Mouse (Mus musculus): ENCODE measurements around the gene Ireb2. TPM values are rescaled to one million over a fixed set of nuclear protein-coding genes. Genes with fewer than 3 reads are reported as not detected.
A peak's percentile ranks its signal among the peaks of the same experiment; 100 is the strongest.
"Not testable (repeated sequence)": the region's sequence is repeated elsewhere in the genome, so short reads cannot be mapped to it uniquely, and the experiment has no call there.

Ireb2 gene
- polyA plus RNA-seq (2014; fragmentation: Nextera tagmentation; extraction: Ambion mirVana) = 64.5 and 72.6 TPM in 2 replicates

DNA sequence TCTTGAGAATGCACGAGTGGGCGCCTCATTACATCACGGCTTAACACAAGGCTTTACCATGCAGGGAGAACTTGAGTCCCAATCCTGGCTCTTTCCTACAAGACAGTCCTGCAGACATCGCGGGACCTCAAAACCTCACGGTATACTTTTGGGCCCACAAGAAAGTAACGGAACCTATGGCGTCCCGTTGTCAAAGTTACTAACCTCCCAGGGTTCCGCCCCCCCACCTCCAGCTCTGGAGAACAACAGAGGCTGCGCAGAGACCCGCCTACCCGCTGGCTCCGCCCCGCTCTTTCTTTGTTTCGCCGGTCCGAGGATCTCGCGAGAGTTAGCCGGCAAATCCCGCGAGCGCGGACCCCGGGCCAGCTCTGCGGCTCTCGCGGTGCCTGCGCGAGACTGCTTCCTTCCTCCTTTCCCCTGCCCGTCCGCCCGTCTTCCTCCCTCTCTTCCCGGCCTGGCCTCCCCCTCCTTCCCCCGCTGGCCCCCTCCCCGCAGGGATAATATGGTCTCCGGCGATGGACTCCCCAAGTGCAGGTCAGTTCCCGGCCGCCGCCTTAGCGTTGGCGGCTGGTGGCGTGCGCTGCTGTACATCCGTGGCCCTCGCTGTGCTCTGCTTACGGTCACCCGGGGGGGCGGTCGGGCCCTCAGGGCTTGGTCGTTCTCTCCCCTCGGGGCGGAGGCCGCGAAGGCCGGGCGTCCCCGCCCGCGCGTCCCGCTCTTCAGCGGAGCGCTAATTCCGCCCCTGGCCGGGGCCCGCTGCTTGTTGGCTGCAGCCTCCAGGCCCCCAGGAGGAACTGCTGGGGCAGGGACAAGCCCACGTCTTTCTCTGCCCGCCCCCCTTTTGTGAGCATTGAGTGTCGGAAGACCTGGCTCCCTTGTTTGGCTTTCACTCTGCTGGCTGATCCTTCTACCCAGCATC lies at the start of gene Ireb2:
TSS of gene Ireb2 (plus strand) at position 427 of the 919 bp plus-strand sequence.
- DNase-seq (ENCODE audit: low spot score, missing footprints) (peak; percentile 99), ATAC-seq (ENCODE audit: low FRiP score) (peak; percentile 98)
- Histone ChIP-seq H3K9me3 (ENCODE audit: control insufficient read depth, low read length) (no peaks in the 10 kb centered on the region), H3K36me3 (ENCODE audit: control insufficient read depth, insufficient read depth, low read length) (no peaks in the 10 kb centered on the region; the same call in 1 of the 2 replicates), H3K27me3 (ENCODE audit: control insufficient read depth, insufficient read depth, low read length) (no peaks in the 10 kb centered on the region), H3K27ac (ENCODE audit: low read depth, low read length) (peak within 1 kb of the TSS; percentile 93), H3K4me3 (ENCODE audit: low read depth, low read length) (peak within 1 kb of the TSS; percentile 93), H3K4me1 (ENCODE audit: control insufficient read depth, insufficient read depth, low read length) (peaks cover 5% of the 10 kb centered on the region), H3K9ac (ENCODE audit: low read length) (peak within 1 kb of the TSS; percentile 99), H3K4me2 (peak within 1 kb of the TSS; percentile 56)
- WGBS = under 1% methylated on average over 72 of the region's 72 CpGs

DNA sequence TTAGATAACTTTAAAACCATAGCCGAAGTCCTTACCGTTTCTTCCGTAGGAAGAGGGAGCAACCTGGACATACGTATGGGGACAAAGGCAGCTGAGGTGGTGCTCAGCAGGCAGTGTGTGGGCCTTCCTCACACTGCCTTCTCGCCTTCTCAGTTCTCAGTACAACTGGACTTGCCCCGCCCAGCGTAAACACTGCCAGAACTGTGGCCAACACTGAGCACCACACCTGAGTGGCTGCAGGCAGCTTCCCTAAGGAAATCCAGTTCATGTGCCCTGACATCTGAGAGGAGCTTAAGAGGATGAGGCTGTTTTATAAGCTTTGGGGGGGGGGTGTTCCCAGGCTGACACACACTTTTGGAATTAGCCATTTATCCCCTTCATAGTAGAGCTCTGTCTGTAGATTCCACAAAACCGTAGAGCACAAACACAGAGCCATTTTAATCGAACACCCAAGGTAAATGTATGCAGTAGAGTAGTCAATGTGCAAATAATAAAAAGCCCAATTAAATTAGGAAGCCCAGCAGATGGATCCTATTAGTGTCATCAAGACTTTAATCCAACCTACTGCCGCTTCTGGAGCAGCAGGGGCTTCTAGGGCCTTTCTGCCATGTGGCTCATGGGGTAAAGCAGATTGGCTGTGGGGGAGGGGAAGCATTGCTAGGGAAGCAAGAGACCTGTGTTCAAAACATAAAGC lies 46.9 kb upstream of the Ireb2 start:
- H3K36me3 ChIP-seq (ENCODE audit: control insufficient read depth, insufficient read depth, low read length) = no peaks in the 10 kb centered on the region
- DNase-seq (ENCODE audit: low spot score, missing footprints) (no peak), ATAC-seq (ENCODE audit: low FRiP score) (no peak)
- H3K4me1 ChIP-seq (ENCODE audit: control insufficient read depth, insufficient read depth, low read length) = 0 out of 2 replicates have a peak, but pooled peaks cover 2% of the 10 kb centered on the region
- no peaks in the 10 kb centered on the region for H3K9me3 ChIP-seq (ENCODE audit: control insufficient read depth, low read length)
- no peak overlapping the region for H3K27ac ChIP-seq (ENCODE audit: low read depth, low read length)
- H3K4me2 ChIP-seq = no peak overlapping the region
- H3K4me3 ChIP-seq (ENCODE audit: low read depth, low read length) = no peak overlapping the region
- no peak overlapping the region for H3K9ac ChIP-seq (ENCODE audit: low read length)
- no peaks in the 10 kb centered on the region for H3K27me3 ChIP-seq (ENCODE audit: control insufficient read depth, insufficient read depth, low read length)
- WGBS = 70% methylated on average over 10 of the region's 10 CpGs

DNA sequence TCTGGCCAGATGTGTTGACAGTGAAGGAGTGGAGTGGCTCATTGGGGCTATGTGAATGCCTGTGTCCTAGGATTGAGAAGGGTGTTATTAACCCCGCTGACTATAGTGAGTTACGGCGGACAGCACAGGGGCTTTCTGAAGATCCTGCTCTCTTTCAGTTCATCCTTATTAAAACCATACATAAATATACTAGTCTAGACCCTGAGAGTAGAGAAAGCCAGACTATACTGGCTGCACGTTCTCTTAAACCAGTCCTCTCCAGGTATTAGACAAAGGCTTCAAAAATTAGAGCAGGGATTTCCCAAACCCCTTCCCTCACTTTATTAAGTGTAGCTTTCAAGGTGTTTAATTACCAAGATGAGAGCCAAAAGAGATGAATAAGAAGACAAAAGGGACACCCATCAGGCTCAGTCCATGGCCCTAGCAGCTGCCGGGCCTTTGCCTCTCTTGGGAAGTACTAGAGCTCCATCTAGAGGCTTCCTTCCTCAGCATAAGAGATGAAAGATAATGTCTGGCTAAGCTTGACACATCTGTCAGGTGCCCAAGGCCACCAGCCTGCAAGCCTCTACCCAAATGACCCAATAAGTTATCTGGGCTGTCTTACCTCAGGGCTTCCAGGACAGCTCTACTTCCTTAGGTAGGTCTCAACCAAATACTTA lies 42.0 kb upstream of the Ireb2 start:
- DNase-seq (ENCODE audit: low spot score, missing footprints) = peak; percentile 92
- WGBS = 55% methylated on average over 5 of the region's 5 CpGs
- no peak overlapping the region for H3K4me2 ChIP-seq
- H3K27ac ChIP-seq (ENCODE audit: low read depth, low read length) = no peak overlapping the region
- H3K27me3 ChIP-seq (ENCODE audit: control insufficient read depth, insufficient read depth, low read length) = no peaks in the 10 kb centered on the region
- H3K9me3 ChIP-seq (ENCODE audit: control insufficient read depth, low read length) = no peaks in the 10 kb centered on the region
- H3K9ac ChIP-seq (ENCODE audit: low read length) = no peak overlapping the region
- ATAC-seq (ENCODE audit: low FRiP score) = peak; percentile 58; the same call in 1 of the 2 replicates
- no peak overlapping the region for H3K4me3 ChIP-seq (ENCODE audit: low read depth, low read length)
- H3K4me1 ChIP-seq (ENCODE audit: control insufficient read depth, insufficient read depth, low read length) = 0 out of 2 replicates have a peak, but pooled peaks cover 2% of the 10 kb centered on the region
- H3K36me3 ChIP-seq (ENCODE audit: control insufficient read depth, insufficient read depth, low read length) = no peaks in the 10 kb centered on the region

DNA sequence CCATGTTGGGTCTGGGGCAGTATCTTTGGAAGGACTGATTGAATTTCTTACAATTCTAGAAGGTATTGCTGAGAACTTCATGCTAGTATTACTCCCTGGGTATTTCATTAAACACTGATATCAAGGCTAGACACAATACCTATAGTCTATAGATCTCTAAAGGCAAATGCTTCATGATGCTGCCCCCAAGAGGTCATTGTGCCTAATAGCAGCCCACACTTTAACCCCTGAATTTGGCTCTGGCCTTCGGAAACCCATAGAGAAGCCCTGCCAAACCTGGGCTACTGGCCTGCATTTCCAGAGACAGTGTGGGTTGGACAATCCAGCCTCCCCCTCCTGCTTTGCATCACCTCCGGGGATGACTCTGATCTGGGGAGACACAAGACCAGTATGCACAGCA lies 33.8 kb upstream of the Ireb2 start:
- WGBS = 30% methylated on average over 2 of the region's 2 CpGs
- Histone ChIP-seq H3K27me3 (ENCODE audit: control insufficient read depth, insufficient read depth, low read length) (no peaks in the 10 kb centered on the region), H3K27ac (ENCODE audit: low read depth, low read length) (no peak overlapping the region), H3K4me1 (ENCODE audit: control insufficient read depth, insufficient read depth, low read length) (no peaks in the 10 kb centered on the region), H3K4me2 (no peak overlapping the region), H3K36me3 (ENCODE audit: control insufficient read depth, insufficient read depth, low read length) (no peaks in the 10 kb centered on the region), H3K4me3 (ENCODE audit: low read depth, low read length) (no peak overlapping the region), H3K9me3 (ENCODE audit: control insufficient read depth, low read length) (no peaks in the 10 kb centered on the region), H3K9ac (ENCODE audit: low read length) (no peak overlapping the region)
- no peak for DNase-seq (ENCODE audit: low spot score, missing footprints)
- no peak for ATAC-seq (ENCODE audit: low FRiP score)

DNA sequence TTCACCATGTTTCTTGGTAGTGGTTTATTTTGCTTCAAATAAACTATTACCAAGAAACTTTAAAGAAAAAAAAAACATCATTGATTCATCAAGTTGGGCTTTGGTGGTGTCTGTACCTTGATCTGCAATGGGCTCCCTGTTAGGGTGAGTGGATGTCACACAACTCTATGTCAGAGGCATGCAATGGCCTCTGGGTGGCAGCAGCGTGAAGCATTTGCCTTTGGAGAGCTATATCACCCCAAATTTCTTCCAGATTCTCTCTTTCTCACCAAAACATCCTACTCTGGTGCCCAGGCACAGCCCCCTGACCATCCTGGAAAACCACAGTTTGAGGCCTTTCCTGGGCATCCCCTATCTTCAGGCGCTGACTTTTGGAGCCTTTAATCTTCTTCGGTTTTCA lies 33.0 kb upstream of the Ireb2 start:
- H3K27ac ChIP-seq (ENCODE audit: low read depth, low read length) = no peak overlapping the region
- H3K9ac ChIP-seq (ENCODE audit: low read length) = no peak overlapping the region
- ATAC-seq (ENCODE audit: low FRiP score) (no peak), DNase-seq (ENCODE audit: low spot score, missing footprints) (no peak)
- no peaks in the 10 kb centered on the region for H3K9me3 ChIP-seq (ENCODE audit: control insufficient read depth, low read length)
- H3K36me3 ChIP-seq (ENCODE audit: control insufficient read depth, insufficient read depth, low read length) = no peaks in the 10 kb centered on the region
- no peaks in the 10 kb centered on the region for H3K4me1 ChIP-seq (ENCODE audit: control insufficient read depth, insufficient read depth, low read length)
- H3K27me3 ChIP-seq (ENCODE audit: control insufficient read depth, insufficient read depth, low read length) = no peaks in the 10 kb centered on the region
- H3K4me2 ChIP-seq = no peak overlapping the region
- no peak overlapping the region for H3K4me3 ChIP-seq (ENCODE audit: low read depth, low read length)
- WGBS = 35% methylated on average over 3 of the region's 3 CpGs

DNA sequence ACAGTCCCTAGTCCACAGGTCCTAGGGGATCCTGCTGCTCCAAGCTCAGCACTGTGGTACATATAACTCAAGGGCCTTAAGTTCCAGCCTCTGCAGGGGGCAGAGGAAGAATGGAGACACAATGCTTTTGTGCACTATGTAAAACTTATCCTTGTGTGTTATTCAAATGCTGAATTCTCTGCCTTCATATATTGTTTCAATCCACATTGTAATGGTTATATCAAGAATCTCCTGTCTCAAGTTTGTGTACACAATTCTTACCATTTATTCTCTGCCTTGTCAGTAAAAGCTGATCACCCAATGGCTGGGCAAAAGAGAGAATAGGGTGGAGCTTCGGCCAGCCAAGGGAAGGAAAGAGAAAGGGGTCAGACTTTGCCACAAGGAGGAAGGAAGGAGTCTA lies 29.8 kb upstream of the Ireb2 start:
- H3K9me3 ChIP-seq (ENCODE audit: control insufficient read depth, low read length) = no peaks in the 10 kb centered on the region
- no peaks in the 10 kb centered on the region for H3K4me1 ChIP-seq (ENCODE audit: control insufficient read depth, insufficient read depth, low read length)
- no peaks in the 10 kb centered on the region for H3K27me3 ChIP-seq (ENCODE audit: control insufficient read depth, insufficient read depth, low read length)
- ATAC-seq (ENCODE audit: low FRiP score) = no peak
- no peak overlapping the region for H3K4me3 ChIP-seq (ENCODE audit: low read depth, low read length)
- no peak overlapping the region for H3K27ac ChIP-seq (ENCODE audit: low read depth, low read length)
- H3K36me3 ChIP-seq (ENCODE audit: control insufficient read depth, insufficient read depth, low read length) = no peaks in the 10 kb centered on the region
- no peak overlapping the region for H3K4me2 ChIP-seq
- DNase-seq (ENCODE audit: low spot score, missing footprints) = no peak
- 66% methylated on average over 1 of the region's 1 CpGs for WGBS
- H3K9ac ChIP-seq (ENCODE audit: low read length) = no peak overlapping the region

DNA sequence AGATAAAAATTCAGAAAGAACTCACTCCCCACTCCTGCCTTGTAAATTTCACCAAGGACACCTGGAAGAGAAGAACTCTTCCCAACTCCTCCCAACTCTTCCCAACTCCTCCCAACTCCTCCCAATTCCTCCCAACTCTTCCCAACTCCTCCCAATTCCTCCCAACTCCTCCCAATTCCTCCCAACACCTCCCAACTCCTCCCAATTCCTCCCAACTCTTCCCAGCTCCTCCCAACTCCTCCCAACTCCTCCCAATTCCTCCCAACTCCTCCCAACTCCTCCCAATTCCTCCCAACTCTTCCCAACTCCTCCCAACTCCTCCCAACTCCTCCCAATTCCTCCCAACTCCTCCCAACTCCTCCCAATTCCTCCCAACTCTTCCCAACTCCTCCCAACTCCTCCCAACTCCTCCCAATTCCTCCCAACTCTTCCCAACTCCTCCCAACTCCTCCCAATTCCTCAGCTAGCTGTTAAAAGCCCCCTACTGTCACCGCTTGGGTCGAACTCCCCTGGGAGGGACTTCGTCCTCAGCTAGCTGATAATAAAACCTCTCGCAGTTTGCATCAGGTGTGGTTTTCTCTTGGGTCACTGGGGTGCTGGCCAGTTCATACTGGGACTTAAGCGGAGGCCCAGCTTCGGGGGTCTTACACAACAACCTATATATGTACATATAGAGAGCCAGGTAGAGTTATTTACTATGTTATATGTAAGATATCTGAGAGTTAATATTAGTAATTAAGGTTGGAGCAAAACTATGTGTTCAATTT lies 27.5 kb upstream of the Ireb2 start:
- H3K4me3 ChIP-seq (ENCODE audit: low read depth, low read length); H3K9ac ChIP-seq (ENCODE audit: low read length); H3K36me3 ChIP-seq (ENCODE audit: control insufficient read depth, insufficient read depth, low read length); H3K4me1 ChIP-seq (ENCODE audit: control insufficient read depth, insufficient read depth, low read length); H3K27me3 ChIP-seq (ENCODE audit: control insufficient read depth, insufficient read depth, low read length); ATAC-seq (ENCODE audit: low FRiP score); H3K27ac ChIP-seq (ENCODE audit: low read depth, low read length); H3K4me2 ChIP-seq; DNase-seq (ENCODE audit: low spot score, missing footprints); H3K9me3 ChIP-seq (ENCODE audit: control insufficient read depth, low read length): not testable (repeated sequence)
- WGBS = 86% methylated on average over 6 of the region's 6 CpGs

DNA sequence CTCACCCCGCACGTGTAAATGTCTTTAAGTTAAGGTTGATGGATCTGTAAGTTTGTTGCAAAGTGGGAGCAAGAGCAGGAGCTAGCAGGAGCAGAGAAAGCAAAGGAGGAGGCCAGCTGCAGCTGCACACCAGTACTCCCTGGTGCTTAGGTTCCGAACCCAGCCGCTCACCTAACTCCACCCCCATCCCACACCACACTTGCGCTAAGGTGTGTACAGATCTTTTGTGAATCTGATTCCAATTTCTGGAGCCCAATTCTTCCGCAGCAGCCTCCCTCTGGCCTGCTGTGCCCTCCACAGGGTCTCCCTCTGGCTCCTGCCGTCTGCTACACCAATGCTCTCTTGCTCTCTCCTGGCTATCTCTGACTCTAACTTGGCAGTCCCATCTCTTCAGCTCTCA lies 25.8 kb upstream of the Ireb2 start:
- no peak overlapping the region for H3K4me2 ChIP-seq
- WGBS = 67% methylated on average over 7 of the region's 7 CpGs
- H3K36me3 ChIP-seq (ENCODE audit: control insufficient read depth, insufficient read depth, low read length) = no peaks in the 10 kb centered on the region
- H3K27me3 ChIP-seq (ENCODE audit: control insufficient read depth, insufficient read depth, low read length) = no peaks in the 10 kb centered on the region
- no peak for ATAC-seq (ENCODE audit: low FRiP score)
- DNase-seq (ENCODE audit: low spot score, missing footprints) = no peak
- no peaks in the 10 kb centered on the region for H3K9me3 ChIP-seq (ENCODE audit: control insufficient read depth, low read length)
- H3K27ac ChIP-seq (ENCODE audit: low read depth, low read length) = no peak overlapping the region
- H3K9ac ChIP-seq (ENCODE audit: low read length) = no peak overlapping the region
- H3K4me3 ChIP-seq (ENCODE audit: low read depth, low read length) = no peak overlapping the region
- no peaks in the 10 kb centered on the region for H3K4me1 ChIP-seq (ENCODE audit: control insufficient read depth, insufficient read depth, low read length)

Measured in midbrain, embryonic 11.5 days (tissue).